Mouse (Mus musculus) megakaryocyte, embryonic 14.5 days (primary cell): ENCODE measurements at regions not wholly inside any gene's neighbourhood (a gene's known extent, or its start where the extent isn't known, plus 50 kb on each side); places are given as distances from the start of the nearest gene placed in this dataset.

ENCODE experiments used
- FLI1 ChIP-seq: IDR thresholded peaks from 2 replicates; pipeline ENCODE4 v1.6.1; 2012; ENCODE audit warnings: low read length, inconsistent platforms, mixed read lengths
- GATA1 ChIP-seq: IDR thresholded peaks from 3 replicates; pipeline ENCODE4 v1.6.1; 2012; ENCODE audit warnings: mixed read lengths, low read length, inconsistent platforms, borderline replicate concordance

- TF ChIP-seq GATA1: no peak
- no peak for TF ChIP-seq FLI1
These were observed 318.1 kb downstream of the Sox4 start for GRCm38 (mm10) chr13:28635230-28635950.
